Mouse (Mus musculus): ENCODE data around the gene Kcnq2. TPM values are rescaled to one million over a fixed set of nuclear protein-coding genes. Genes with fewer than 3 reads are reported as not detected.

The Kcnq2 gene
- polyA plus RNA-seq, 1 experiment from 2014 or later = 18.9 TPM

DNA sequence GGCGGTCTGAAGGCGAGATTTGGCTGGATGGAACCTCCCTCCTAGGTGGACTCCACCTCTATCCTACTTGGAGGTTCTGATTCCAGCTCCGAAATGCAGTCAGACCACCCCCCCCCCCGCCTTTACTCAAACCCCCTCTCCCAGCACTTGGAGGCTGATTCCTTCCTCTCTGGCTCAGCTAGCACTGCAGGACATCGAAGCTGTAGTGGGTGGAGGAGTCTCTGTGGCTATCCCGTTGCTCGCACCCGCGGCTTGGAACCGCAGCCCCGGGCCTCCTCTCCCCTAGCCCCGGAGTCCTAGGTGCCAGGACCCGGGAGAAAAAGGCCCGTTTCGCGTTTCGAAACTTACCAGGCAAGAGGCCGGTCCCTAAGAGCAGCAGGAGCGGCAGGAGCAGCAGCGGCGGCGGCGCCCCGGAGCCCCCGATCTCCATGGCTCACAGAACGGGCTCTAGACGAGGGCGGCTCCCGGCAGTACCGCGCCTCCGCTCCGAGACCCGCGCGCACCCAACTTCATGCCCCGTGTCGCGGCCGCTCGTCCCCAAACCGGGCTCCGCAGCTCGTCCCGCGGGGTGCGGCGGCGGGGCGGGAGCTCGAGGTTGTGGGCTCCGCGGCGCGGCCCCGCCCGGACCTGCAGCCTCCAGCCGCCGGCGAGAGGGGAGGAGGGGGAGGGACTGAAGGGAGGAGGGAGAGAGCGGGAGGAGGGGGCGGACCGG lies 96.3 kb downstream of the Kcnq2 start:
- peak overlapping the region; percentile 77 for H3K9ac ChIP-seq (ENCODE audit: low read depth, low read length)
- H3K4me2 ChIP-seq (replicated peaks; ENCODE audit: low read depth, low read length) = peak overlapping the region; percentile 95
- no peaks in the 10 kb centered on the region for H3K9me3 ChIP-seq (ENCODE audit: control insufficient read depth, low read length)
- no peaks in the 10 kb centered on the region for H3K36me3 ChIP-seq (ENCODE audit: control insufficient read depth, insufficient read depth, low read length)
- H3K4me1 ChIP-seq (replicated peaks; ENCODE audit: control insufficient read depth, insufficient read depth, low read length) = peaks cover 16% of the 10 kb centered on the region
- peaks cover 4% of the 10 kb centered on the region; the same call in 1 of the 2 replicates for H3K27me3 ChIP-seq (ENCODE audit: control insufficient read depth, insufficient read depth, low read length)
- peak; percentile 31 for ATAC-seq (ENCODE audit: low FRiP score)
- peak overlapping the region; percentile 19; the same call in 1 of the 2 replicates for H3K27ac ChIP-seq (ENCODE audit: low read depth, low read length)
- peak; percentile 77 for DNase-seq (ENCODE audit: low spot score)
- WGBS = 1% methylated on average over 39 of the region's 63 CpGs
- H3K4me3 ChIP-seq (ENCODE audit: low read depth, low read length) = peak overlapping the region; percentile 61

DNA sequence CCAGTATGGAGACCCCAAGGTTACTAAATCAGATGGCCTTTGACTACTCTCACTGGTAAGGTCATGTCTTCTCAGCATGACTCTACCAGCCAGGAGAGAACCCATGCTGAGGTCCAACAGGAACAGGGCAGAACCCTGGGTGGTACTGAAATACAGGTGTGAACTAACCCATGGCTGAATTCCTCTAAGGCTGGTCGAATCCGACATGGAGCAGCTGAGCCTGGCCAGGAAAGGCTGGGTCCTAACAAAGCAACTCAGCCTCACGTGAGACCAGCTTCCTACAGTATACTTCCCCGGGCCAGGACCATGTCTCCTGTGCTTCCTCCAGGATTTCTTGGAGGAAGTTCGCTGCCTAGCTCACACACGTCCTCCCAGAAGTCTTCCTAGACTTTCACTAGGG lies 98.5 kb downstream of the Kcnq2 start:
- ATAC-seq (ENCODE audit: low FRiP score) (no peak), DNase-seq (ENCODE audit: low spot score) (no peak)
- no peaks in the 10 kb centered on the region for H3K36me3 ChIP-seq (ENCODE audit: control insufficient read depth, insufficient read depth, low read length)

DNA sequence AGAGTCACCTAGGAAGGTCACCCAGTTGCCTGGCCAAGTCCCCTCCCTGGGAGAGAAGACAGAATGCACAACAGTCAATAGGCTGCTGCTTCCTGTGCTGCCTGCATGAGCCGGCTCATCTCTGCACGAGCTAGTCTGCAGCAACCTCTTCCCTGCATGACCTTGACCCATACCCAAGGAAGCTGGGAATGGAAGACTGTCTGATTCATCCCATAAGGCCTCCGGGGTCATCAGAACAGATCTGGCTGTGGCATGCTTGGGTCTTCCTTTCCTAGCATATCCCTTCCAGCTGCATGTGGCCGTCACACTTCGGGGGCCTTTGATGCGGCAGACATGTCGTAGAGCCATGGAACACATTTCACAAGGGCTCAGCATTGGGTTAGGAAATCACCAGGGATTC lies 99.9 kb downstream of the Kcnq2 start:
- DNase-seq (ENCODE audit: low spot score) (no peak), ATAC-seq (ENCODE audit: low FRiP score) (no peak)
- H3K9me3 ChIP-seq (ENCODE audit: control insufficient read depth, low read length) = no peaks in the 10 kb centered on the region
- no peak overlapping the region for H3K9ac ChIP-seq (ENCODE audit: low read depth, low read length)
- H3K27me3 ChIP-seq (ENCODE audit: control insufficient read depth, insufficient read depth, low read length) = peaks cover 4% of the 10 kb centered on the region; the same call in 1 of the 2 replicates
- no peaks in the 10 kb centered on the region for H3K36me3 ChIP-seq (ENCODE audit: control insufficient read depth, insufficient read depth, low read length)
- 79% methylated on average over 7 of the region's 7 CpGs for WGBS
- H3K4me1 ChIP-seq (replicated peaks; ENCODE audit: control insufficient read depth, insufficient read depth, low read length) = peaks cover 8% of the 10 kb centered on the region; the same call in 1 of the 2 replicates
- no peak overlapping the region for H3K4me2 ChIP-seq (replicated peaks; ENCODE audit: low read depth, low read length)
- no peak overlapping the region for H3K27ac ChIP-seq (ENCODE audit: low read depth, low read length)
- no peak overlapping the region for H3K4me3 ChIP-seq (ENCODE audit: low read depth, low read length)

More for the DNA sequence above, 98.5 kb downstream of the Kcnq2 start:
- H3K9ac ChIP-seq (ENCODE audit: low read depth, low read length) = no peak overlapping the region
- peaks cover 8% of the 10 kb centered on the region; the same call in 1 of the 2 replicates for H3K4me1 ChIP-seq (replicated peaks; ENCODE audit: control insufficient read depth, insufficient read depth, low read length)
- WGBS = 80% methylated on average over 6 of the region's 6 CpGs
- no peaks in the 10 kb centered on the region for H3K9me3 ChIP-seq (ENCODE audit: control insufficient read depth, low read length)
- H3K4me3 ChIP-seq (ENCODE audit: low read depth, low read length) = no peak overlapping the region
- H3K27ac ChIP-seq (ENCODE audit: low read depth, low read length) = no peak overlapping the region
- H3K4me2 ChIP-seq (replicated peaks; ENCODE audit: low read depth, low read length) = no peak overlapping the region
- H3K27me3 ChIP-seq (ENCODE audit: control insufficient read depth, insufficient read depth, low read length) = peaks cover 4% of the 10 kb centered on the region; the same call in 1 of the 2 replicates

DNA sequence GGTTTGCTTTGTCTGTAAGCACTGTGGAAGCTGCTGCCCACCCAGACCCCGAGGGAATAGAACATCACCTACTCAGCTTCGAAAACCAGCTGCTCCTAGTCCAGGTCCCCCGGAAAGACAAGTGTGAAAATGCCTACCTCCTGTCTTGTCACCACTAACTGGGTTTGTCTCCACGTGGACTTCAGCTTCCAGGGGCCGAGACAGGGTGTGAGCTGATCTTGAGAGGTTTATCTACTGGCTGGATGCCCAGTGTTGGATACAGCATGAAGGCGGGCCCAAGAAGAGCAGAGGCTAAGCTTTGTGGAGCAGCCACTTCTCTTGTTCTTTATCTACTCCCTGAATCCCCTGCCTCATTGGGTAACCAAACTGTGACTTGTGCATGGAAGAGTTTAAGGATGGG lies 101.8 kb downstream of the Kcnq2 start:
- Histone ChIP-seq H3K4me3 (ENCODE audit: low read depth, low read length) (no peak overlapping the region), H3K4me1 (replicated peaks; ENCODE audit: control insufficient read depth, insufficient read depth, low read length) (peaks cover 5% of the 10 kb centered on the region; the same call in 1 of the 2 replicates), H3K9me3 (ENCODE audit: control insufficient read depth, low read length) (no peaks in the 10 kb centered on the region), H3K9ac (ENCODE audit: low read depth, low read length) (no peak overlapping the region), H3K27me3 (ENCODE audit: control insufficient read depth, insufficient read depth, low read length) (no peaks in the 10 kb centered on the region), H3K36me3 (ENCODE audit: control insufficient read depth, insufficient read depth, low read length) (no peaks in the 10 kb centered on the region), H3K4me2 (replicated peaks; ENCODE audit: low read depth, low read length) (no peak overlapping the region), H3K27ac (ENCODE audit: low read depth, low read length) (no peak overlapping the region)
- WGBS = 71% methylated on average over 6 of the region's 6 CpGs
- ATAC-seq (ENCODE audit: low FRiP score) (no peak), DNase-seq (ENCODE audit: low spot score) (no peak)

DNA sequence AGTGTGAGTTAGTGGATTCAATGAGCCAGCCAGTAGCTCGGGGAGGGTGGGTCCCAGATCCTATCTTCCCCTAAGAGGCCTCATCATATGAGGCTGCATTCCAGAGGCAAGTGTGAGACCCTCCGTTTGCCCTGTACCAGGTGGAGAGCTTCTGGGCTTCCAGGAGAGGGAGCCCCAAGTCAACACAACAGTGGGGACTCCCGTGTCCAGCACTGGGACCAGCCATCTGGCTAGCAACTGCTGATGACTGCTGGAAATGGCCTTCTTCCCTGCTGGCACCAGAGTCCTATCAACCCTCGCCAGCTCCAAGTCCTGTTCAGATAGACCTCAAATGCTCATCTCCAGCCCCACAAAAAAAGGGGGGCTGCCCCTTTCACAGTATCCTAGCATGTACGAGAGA lies 102.7 kb downstream of the Kcnq2 start:
- H3K4me2 ChIP-seq (replicated peaks; ENCODE audit: low read depth, low read length) = no peak overlapping the region
- peak; percentile 34 for DNase-seq (ENCODE audit: low spot score)
- H3K9me3 ChIP-seq (ENCODE audit: control insufficient read depth, low read length) = no peaks in the 10 kb centered on the region
- peaks cover 2% of the 10 kb centered on the region; the same call in 1 of the 2 replicates for H3K4me1 ChIP-seq (replicated peaks; ENCODE audit: control insufficient read depth, insufficient read depth, low read length)
- H3K27me3 ChIP-seq (ENCODE audit: control insufficient read depth, insufficient read depth, low read length) = no peaks in the 10 kb centered on the region
- H3K4me3 ChIP-seq (ENCODE audit: low read depth, low read length) = no peak overlapping the region
- no peak overlapping the region for H3K27ac ChIP-seq (ENCODE audit: low read depth, low read length)
- ATAC-seq (ENCODE audit: low FRiP score) = peak; percentile 45; the same call in 1 of the 2 replicates
- 51% methylated on average over 5 of the region's 5 CpGs for WGBS
- no peaks in the 10 kb centered on the region for H3K36me3 ChIP-seq (ENCODE audit: control insufficient read depth, insufficient read depth, low read length)
- H3K9ac ChIP-seq (ENCODE audit: low read depth, low read length) = no peak overlapping the region

DNA sequence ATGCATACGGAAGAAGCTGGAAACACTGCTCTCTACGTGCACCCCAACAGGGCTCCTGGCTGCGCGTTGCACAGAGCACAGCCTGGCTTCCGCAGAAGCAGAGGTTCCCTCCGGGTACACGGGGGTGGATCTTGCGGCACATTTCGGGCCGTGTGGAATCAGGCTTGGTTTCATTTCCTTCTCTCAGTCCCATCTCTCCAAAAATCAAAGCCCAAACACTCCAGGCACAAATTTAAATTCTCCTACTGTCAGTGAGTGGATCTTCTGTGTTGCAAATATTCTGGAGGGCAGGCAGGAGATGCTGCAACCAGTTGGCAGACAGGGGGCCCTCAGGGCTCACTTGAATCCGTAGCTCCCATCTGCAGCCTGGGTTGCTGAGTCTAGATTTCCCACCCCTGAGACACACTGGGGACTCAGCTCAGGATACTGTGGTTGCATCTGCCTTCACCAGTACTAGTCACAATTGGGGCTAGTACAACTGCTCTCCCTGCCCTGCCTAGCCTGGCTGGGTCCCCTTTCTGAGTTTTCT lies 103.6 kb downstream of the Kcnq2 start:
- Histone ChIP-seq H3K27ac (ENCODE audit: low read depth, low read length) (no peak overlapping the region), H3K36me3 (ENCODE audit: control insufficient read depth, insufficient read depth, low read length) (no peaks in the 10 kb centered on the region), H3K4me2 (replicated peaks; ENCODE audit: low read depth, low read length) (no peak overlapping the region), H3K9ac (ENCODE audit: low read depth, low read length) (no peak overlapping the region), H3K9me3 (ENCODE audit: control insufficient read depth, low read length) (no peaks in the 10 kb centered on the region), H3K27me3 (ENCODE audit: control insufficient read depth, insufficient read depth, low read length) (no peaks in the 10 kb centered on the region), H3K4me3 (ENCODE audit: low read depth, low read length) (no peak overlapping the region), H3K4me1 (replicated peaks; ENCODE audit: control insufficient read depth, insufficient read depth, low read length) (no peaks in the 10 kb centered on the region)
- DNase-seq (ENCODE audit: low spot score) (no peak), ATAC-seq (ENCODE audit: low FRiP score) (no peak)
- WGBS = 85% methylated on average over 11 of the region's 11 CpGs

Other genes with a start within 250 kb of the Kcnq2 start
- 57.3 and 69.4 TPM in 2 replicates for gene Ythdf1, start 214.4 kb downstream of the Kcnq2 start, polyA plus RNA-seq (2014; fragmentation: Nextera tagmentation; extraction: Ambion mirVana)
- 0.49 and 0.65 TPM in 2 replicates for gene Birc7, start 206.3 kb downstream of the Kcnq2 start, polyA plus RNA-seq (2014; fragmentation: Nextera tagmentation; extraction: Ambion mirVana)
- 80.5 and 91.5 TPM in 2 replicates for gene Nkain4, start 180.6 kb downstream of the Kcnq2 start, polyA plus RNA-seq (2014; fragmentation: Nextera tagmentation; extraction: Ambion mirVana)
- gene Arfgap1, start 168.1 kb downstream of the Kcnq2 start, polyA plus RNA-seq (2014; fragmentation: Nextera tagmentation; extraction: Ambion mirVana) = 50.2 and 50.5 TPM in 2 replicates
- 0.56 and 0.78 TPM in 2 replicates for gene Col20a1, start 148.8 kb downstream of the Kcnq2 start, polyA plus RNA-seq (2014; fragmentation: Nextera tagmentation; extraction: Ambion mirVana)
- 45.0 and 54.1 TPM in 2 replicates for gene Chrna4, start 91.8 kb downstream of the Kcnq2 start, polyA plus RNA-seq (2014; fragmentation: Nextera tagmentation; extraction: Ambion mirVana)
- 1.3 and 1.5 TPM in 2 replicates for gene Eef1a2, start 21.7 kb upstream of the Kcnq2 start, polyA plus RNA-seq (2014; fragmentation: Nextera tagmentation; extraction: Ambion mirVana)
- 393 and 410 TPM in 2 replicates for gene Ppdpf, start 51.9 kb upstream of the Kcnq2 start, polyA plus RNA-seq (2014; fragmentation: Nextera tagmentation; extraction: Ambion mirVana)
- not detected in 2 replicates for gene Ptk6, start 67.5 kb upstream of the Kcnq2 start, polyA plus RNA-seq (2014; fragmentation: Nextera tagmentation; extraction: Ambion mirVana)
- gene Srms, start 77.9 kb upstream of the Kcnq2 start, polyA plus RNA-seq (2014; fragmentation: Nextera tagmentation; extraction: Ambion mirVana) = 0.15 and 0.22 TPM in 2 replicates
- 0.29 TPM in 1 of 2 replicates, not detected in the other for gene Fndc11, start 84.7 kb upstream of the Kcnq2 start, polyA plus RNA-seq (2014; fragmentation: Nextera tagmentation; extraction: Ambion mirVana)
- 0.48 and 0.57 TPM in 2 replicates for gene Helz2, start 106.7 kb upstream of the Kcnq2 start, polyA plus RNA-seq (2014; fragmentation: Nextera tagmentation; extraction: Ambion mirVana)
- gene Gmeb2, start 152.7 kb upstream of the Kcnq2 start, polyA plus RNA-seq (2014; fragmentation: Nextera tagmentation; extraction: Ambion mirVana) = 17.9 and 19.7 TPM in 2 replicates
- gene Stmn3, start 179.2 kb upstream of the Kcnq2 start, polyA plus RNA-seq (2014; fragmentation: Nextera tagmentation; extraction: Ambion mirVana) = 426 and 432 TPM in 2 replicates
- 41.6 and 45.6 TPM in 2 replicates for gene Rtel1, start 184.4 kb upstream of the Kcnq2 start, polyA plus RNA-seq (2014; fragmentation: Nextera tagmentation; extraction: Ambion mirVana)
- gene Zgpat, start 229.6 kb upstream of the Kcnq2 start, polyA plus RNA-seq (2014; fragmentation: Nextera tagmentation; extraction: Ambion mirVana) = 33.4 and 38.1 TPM in 2 replicates
- 51.6 and 55.2 TPM in 2 replicates for gene Arfrp1, start 230.1 kb upstream of the Kcnq2 start, polyA plus RNA-seq (2014; fragmentation: Nextera tagmentation; extraction: Ambion mirVana)
- 20.2 and 20.9 TPM in 2 replicates for gene Lime1, start 244.8 kb upstream of the Kcnq2 start, polyA plus RNA-seq (2014; fragmentation: Nextera tagmentation; extraction: Ambion mirVana)

Measured in hindbrain, embryonic 11.5 days (tissue).